Mouse (Mus musculus) cerebellum, adult 8-10 months (tissue): ENCODE results near the gene Slc1a7.

ENCODE experiments used
- DNase-seq: peaks from one replicate; pipeline ENCODE4 v3.0.0; 2022

The Slc1a7 gene

GRCm38 (mm10) chr4:108057247-108057646, 89.1 kb downstream of the Slc1a7 start:
- DNase-seq = no peak

- no peak for DNase-seq
Observed at GRCm38 (mm10) chr4:108058166-108058565, 90.0 kb downstream of the Slc1a7 start.

- no peak for DNase-seq
Observed at GRCm38 (mm10) chr4:108059601-108060379, 91.7 kb downstream of the Slc1a7 start.

- DNase-seq = peak; percentile 22
Observed at GRCm38 (mm10) chr4:108060774-108061173, 92.6 kb downstream of the Slc1a7 start.

- no peak for DNase-seq
Observed at GRCm38 (mm10) chr4:108062524-108062923, 94.4 kb downstream of the Slc1a7 start.
